Mouse (Mus musculus) layer of hippocampus, adult 11-12 months (tissue): Measurements from ENCODE around the gene Cep112.

Experiments
- DNase-seq: peaks from one replicate; pipeline ENCODE4 v3.0.0; 2022; ENCODE audit warnings: low spot score

The Cep112 gene

DNA sequence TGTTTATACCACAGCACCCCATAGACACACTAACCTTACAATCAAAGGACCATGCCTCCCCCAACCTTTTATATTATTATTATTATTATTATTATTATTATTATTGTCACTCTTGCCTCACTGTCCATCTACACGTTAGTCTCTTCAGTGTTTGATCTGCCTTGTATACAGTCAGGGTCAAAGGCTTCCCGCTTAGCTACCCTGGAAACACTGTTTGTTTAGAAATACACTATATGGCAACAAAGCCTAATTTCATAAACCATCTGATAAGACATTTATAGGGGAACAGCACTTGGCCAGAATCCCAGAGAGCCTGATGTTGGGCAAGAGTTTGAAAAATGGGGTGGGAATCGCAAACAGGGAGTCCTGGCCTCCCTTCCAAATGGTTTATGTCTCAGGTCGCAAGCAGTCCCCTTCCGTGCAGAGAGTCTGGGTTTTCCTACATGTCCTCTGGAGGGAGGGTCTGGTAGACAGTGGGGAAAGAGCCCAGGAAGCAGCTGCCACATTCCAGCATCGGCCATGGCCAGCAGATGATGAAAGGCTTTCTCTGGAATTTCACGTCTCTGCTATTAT, 451.7 kb downstream of the Cep112 start:
- no peak for DNase-seq

DNA sequence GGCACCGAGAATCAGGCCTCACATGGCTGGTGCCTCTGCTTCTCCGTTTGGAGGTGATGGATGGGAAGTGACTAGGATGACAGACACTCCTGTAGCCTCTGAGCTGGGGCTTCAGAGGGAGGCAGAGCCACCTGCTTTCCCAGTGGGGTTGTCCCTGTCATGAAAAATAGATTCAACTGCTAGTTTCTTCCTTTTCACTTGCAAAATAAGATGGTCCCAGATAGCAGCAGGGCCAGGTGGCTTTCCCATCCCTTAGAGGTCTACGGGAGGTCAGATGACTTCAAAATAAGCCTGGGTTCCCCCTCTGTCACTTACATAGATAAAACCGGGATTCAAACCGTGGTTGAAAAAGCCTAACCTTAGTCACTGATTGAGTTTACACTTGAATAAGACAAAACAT, 452.5 kb downstream of the Cep112 start:
- no peak for DNase-seq

DNA sequence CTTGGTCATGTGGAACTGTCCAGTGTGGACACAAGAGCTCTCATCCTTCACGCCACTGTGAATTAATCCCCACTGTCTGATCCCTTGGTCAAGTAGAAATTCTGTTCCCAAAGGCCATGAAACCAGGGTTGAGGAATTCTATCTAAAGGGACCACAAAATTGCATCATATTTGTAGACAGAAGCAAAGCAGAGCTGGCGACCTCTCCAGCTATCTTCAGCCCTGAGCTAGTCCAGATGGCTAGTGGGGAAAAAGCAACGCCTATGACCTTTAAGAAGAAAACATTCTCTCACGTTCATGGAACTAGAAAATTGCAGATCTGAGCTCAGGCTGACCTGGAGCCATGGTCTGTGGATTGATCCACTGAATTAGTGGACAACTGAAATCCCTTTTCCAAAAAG, 455.6 kb downstream of the Cep112 start:
- DNase-seq = no peak

DNA sequence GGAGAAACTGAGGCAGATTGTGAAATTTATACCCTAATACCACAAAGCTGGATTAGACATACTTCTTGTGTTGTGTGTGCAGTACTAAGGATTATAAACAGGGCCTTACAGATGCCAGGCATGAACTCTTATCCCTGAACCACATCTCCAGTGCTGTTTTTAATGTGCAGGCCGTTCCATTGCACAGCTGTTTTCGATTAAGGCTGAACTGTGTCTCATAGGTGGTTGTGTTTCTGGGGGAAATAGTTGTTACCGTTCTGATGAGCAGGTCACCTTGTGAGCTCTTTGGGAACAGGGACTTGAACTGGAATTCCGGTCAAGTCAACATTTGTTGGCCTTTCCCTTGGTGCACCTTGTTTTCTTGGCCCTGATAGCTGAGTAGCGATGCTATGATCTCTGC, 456.7 kb downstream of the Cep112 start:
- no peak for DNase-seq

- no peak for DNase-seq
Observed at GRCm38 (mm10) chr11:108885276-108885896, 460.4 kb downstream of the Cep112 start.

- DNase-seq = no peak
Observed at GRCm38 (mm10) chr11:108886060-108886459, 461.1 kb downstream of the Cep112 start.

- DNase-seq = peak; percentile 52
Observed at GRCm38 (mm10) chr11:108889121-108889520, 464.1 kb downstream of the Cep112 start.

GRCm38 (mm10) chr11:108890544-108890943, 465.6 kb downstream of the Cep112 start:
- DNase-seq = no peak

DNA sequence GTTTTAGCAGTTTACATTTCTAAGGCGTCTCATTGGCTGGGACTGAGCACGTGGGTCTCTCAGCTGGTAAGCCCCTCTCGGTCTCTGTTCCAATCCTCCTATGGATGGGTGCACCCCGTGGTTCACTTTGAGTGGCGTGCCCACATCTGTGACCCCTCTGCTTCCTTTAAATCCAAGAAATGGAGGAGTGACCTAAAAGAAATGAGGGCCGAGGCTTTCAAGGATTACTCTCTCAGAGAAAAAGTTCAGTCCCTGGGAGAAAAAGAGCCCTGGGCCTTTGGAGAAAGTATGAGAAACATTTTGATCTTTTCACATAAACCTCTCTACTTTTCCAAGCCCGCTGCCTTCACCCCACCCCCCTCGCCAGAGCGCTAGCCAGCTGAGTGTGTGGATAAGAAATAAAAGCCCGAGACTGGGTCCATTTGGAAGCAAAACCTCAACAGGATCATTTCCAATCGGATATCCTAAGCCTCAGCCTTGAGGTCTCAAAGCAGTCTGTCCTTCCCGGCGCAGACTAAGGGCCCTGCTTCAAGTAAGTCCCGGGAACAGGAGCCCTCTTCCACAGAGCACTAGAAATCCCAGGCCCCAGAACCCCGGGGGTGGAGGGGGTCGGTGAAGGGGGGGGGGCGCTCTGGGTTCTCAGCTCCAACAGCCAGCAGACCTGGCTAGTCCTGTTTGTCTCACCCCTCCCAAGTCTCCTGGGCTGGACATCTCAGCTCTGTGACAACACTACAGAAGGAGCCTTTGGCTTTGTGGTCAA, 466.3 kb downstream of the Cep112 start:
- DNase-seq = peak; percentile 15

- no peak for DNase-seq
Observed at GRCm38 (mm10) chr11:108891871-108892380, 466.9 kb downstream of the Cep112 start.

- no peak for DNase-seq
Observed at GRCm38 (mm10) chr11:108892406-108892805, 467.4 kb downstream of the Cep112 start.

DNA sequence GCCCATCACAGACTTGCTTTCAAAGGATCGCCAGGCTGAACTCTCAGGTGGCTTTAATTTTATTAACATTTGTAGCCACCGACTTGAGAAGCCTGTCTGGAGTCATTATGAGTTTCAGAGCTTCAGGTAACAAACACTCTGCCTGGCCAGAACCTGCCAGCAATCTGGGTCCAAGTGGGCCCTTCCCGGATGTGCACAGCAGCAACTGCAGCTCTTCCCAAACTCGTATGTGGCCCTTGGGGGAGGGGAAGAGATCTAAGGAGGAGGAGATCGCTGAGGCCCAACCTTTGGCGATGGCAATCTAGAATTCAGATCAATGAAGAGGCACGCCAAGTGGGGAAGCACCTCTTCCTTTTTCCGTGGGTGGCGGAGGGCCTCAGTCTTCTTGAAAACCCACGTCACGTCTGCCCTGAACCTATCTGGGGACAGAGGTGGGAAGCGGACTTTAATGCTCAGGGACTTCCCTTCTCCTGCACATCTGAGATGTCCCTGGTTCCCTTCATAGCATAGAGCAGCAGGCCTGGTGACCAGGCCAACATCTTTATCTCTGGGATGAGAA, 468.3 kb downstream of the Cep112 start:
- DNase-seq = no peak

DNA sequence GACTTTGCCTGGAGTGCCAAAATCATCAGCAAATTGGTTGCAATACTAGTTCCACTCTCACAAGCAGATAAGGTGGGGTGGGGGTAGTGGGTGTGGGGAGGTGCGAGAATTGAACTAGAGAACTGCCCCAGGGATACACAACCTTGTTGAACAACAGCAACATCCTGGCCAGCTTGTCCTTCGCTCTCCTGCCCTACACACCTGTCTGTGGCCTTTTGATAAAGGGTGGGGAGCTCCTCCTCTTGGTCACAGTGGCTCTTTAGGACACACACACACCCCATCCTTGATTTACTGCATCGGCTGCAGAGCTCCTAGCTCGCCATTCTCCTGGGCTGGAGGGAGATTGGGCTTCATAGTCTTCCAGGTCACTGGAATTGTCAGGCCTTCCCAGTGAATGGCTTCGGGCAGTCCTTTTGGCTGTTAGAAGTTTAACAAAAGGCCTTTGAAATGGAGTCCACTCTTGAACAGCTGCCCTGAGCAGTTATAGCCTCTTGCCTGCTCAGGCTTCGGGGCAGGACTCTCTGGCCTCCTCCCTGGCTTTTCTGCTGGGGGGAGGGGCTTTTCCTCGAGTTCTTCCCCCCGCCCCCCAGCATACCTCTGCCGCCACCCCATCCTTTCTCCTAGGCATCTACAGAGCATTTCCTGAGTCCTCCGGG, 469.0 kb downstream of the Cep112 start:
- DNase-seq = no peak

- no peak for DNase-seq
Observed at GRCm38 (mm10) chr11:108897034-108897433, 472.0 kb downstream of the Cep112 start.

GRCm38 (mm10) chr11:108898063-108898462, 473.1 kb downstream of the Cep112 start:
- DNase-seq = no peak

DNA sequence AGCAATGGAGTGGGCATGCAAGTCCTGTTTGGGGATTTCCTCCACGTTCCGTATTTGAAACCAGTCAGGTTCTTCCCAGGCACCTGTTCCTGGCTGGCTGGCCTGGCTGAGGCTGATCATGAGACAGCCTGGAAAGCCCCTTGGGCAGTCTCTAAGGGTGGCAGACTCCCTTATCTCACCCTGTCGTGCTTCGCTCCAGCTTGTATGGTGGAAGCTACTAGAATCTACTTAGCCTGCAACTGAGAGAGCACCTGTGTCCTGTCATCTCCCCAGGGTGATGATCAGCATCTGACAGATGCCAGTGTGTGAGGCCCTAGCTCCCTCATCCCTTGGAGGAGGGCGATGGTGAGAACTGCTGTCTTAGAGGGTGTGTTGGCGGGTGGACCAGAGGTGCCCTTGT, 473.5 kb downstream of the Cep112 start:
- DNase-seq = no peak

DNA sequence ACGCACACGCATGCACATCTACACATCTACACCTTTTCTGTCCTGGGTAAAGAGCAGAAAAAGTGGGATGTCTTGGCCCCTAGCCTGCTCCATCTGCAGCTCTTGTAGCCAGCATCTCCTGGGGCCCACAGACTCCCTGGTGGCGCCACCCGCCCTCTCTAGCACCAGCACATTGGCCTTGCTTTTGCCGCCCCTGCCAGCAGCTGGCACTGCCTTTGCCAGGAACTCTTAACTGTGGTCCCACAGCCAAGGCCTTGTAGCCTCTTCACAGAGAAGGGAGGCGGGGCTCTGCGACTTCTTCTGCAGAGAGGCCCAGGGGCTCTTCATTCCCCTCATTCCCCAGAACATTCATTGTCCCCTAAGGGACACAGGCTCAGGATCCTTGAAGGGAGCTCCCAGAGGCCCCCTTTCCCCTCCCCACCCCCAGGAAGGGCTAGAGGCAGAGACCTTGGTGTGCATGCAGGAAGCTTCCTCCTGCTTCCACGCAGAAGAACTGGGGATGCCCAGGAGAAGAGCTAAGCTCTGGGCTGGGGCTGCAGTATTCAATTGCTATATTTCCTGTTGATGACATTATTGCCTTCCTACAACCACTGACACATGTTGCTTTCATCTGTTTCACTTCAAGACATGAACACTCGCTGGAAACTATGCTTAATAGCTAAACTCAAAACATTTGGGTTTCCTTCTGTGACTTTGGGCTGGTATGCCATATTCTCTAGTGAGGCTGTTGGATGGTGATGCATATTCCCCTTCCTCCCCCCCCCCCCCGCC, 475.9 kb downstream of the Cep112 start:
- DNase-seq = peak; percentile 44

GRCm38 (mm10) chr11:108901670-108902069, 476.7 kb downstream of the Cep112 start:
- DNase-seq = no peak

- DNase-seq = no peak
Observed at GRCm38 (mm10) chr11:108902303-108902702, 477.3 kb downstream of the Cep112 start.

- DNase-seq = no peak
Observed at GRCm38 (mm10) chr11:108906590-108907254, 481.7 kb downstream of the Cep112 start.
